Mouse (Mus musculus): ENCODE measurements around the gene Evi5.

Evi5 gene

GRCm38 (mm10) chr5:107874561-107875260 is at the start of gene Evi5:
Gene Evi5 (minus strand): TSS chr5:107875107.
- DNase-seq (ENCODE audit: low read depth): no peak

GRCm38 (mm10) chr5:107924564-107924963 is 49.7 kb upstream of the Evi5 start:
- DNase-seq (ENCODE audit: low read depth): no peak

DNA sequence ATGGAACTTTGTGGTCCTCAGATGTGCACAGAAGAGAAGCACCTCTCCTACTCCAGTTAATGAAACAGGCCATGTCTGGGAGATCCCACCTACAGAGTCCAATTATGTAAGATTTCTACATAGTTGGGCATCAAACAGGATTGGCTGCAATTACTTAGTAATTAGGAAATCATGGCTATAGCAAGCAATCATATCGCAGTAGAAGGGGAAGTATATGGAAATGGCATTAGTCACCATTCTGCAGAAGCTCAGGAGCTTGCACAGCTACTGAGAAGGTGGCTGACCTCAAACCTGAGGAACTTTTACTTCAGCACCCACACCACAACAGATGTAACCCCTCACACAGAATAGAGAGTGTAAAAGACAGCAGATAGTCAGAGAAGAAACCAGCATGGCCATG is 47.9 kb upstream of the Evi5 start:
- DNase-seq (ENCODE audit: low read depth): no peak

DNA sequence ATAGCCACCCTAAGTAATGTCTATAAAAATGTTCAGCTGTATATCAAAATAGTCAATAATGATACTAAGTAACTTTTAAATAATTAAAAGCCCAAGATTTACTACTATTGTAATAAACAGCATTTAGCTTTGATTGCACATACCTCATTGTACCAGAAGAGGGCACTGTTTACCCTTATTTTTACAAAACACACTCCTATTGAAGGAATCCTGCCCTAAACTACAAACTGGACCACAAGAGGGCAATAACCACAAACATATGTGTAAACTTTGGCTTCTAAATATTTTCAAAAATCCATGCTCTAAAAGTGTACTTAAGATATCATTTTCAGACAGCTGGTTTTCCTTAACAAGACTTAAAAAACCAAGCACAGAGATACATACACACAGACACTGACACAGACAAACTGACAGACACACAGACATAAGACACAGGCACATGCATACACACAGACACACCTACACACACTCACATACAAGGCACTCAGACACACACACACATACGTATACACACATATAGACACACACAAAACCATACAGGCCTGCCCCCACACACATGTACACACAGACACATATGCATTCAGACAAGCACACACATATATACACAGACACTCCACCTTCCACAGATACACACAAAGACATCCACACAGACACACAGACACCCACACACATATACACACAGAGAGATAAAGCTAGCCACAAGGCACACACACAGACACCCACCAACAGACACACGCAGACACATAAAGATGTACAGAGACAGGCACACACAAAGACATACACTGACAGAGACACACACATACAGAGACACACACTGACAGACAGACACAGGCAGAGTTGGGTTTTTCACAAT is 46.7 kb upstream of the Evi5 start:
- DNase-seq (ENCODE audit: low read depth): peak; percentile 90

DNA sequence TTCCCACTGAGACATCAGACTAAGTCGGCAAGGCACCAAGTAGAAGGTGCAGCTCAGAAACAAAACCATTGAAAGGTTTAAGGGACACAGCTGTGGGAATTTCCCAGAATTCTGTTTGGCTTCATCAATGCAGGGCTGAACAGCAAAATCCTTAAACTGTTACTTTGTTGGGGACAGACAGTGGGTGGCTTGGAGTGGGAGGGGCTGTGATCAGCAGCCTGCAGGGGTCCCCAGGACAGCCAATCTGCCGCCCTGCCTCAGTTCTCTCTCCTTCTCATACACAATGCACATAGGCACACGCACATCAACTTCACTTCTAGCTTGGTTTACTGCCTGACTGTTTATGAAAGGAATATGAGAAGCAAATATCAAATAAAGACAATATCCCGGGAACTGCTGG is 40.4 kb upstream of the Evi5 start:
- no peak for DNase-seq (ENCODE audit: low read depth)

DNA sequence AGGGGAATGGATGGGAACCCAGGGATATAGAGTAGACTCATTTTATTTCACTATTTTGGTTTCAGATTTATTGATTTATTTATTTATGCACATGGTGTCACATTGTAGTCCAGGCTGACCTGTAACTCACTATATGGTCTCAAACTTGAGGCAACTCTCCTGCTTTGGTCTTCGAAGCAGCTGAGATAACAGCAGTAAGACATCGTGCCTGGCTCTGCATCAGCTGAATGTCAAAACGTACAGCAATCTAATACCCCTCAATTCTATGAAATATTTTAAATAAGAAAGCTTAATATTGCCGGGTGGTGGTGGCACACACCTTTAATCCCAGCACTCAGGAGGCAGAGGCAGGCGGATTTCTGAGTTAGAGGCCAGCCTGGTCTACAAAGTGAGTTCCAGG is 36.1 kb upstream of the Evi5 start:
- no peak for DNase-seq (ENCODE audit: low read depth)

DNA sequence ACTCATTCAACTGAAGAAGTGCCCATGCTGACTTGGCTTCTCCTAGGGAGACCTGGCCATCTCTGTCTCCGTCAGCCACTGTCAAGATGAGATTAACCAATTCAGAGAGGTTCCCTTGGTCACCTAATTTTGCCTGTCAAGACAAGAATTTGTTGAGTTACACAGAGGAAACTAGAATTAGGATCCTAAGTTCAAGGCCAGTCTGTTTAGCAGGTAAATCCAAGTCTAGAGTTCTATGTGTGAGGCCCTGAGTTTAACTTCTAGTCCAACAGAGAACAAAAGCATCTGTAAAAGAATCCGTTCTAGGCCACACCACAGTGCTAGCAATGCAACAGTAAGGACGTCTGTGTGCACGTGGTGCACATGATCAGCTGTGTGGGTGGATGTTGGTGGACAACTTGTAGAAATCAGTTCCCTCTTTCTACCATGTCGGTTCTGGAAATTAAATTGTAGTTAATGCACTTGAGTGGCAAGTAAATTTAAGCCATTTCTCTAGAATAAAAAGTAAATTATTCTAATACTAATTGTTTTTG is 35.2 kb upstream of the Evi5 start:
- no peak for DNase-seq (ENCODE audit: low read depth)

GRCm38 (mm10) chr5:107909668-107910067 is 34.8 kb upstream of the Evi5 start:
- DNase-seq (ENCODE audit: low read depth): no peak

- no peak for DNase-seq (ENCODE audit: low read depth)
Observed at GRCm38 (mm10) chr5:107908514-107909110, 33.7 kb upstream of the Evi5 start.

GRCm38 (mm10) chr5:107904325-107904724 is 29.4 kb upstream of the Evi5 start:
- DNase-seq (ENCODE audit: low read depth): no peak

DNA sequence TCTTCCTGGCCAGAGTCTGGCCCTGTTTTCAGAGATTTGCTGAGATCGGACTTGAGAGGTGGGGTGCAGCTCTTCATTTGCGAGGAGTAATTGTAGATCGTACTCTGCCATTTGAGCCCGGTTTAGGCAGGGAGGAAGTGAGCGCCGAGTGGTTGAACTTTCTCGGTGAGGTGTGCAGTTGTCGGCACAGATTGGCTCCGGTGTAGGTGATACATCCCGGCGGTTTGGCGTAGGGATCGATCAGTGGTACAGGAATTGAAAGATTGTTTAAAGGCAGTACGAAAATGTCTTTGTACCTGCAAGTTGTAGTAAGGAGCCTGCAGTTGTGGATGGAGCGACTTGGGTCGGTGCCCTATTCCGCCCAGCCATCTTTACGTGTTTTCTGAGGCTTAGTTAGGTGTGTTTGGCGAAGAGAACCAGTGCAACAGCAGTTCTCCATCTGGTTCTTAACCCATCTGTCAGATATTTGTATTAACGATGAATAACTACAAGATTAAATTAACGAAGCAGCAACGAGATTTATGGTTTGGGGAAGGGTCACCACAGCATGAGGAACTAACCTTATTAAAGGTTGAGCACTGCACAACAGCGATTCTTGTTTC is 26.2 kb upstream of the Evi5 start:
- peak; percentile 84 for DNase-seq (ENCODE audit: low read depth)

DNA sequence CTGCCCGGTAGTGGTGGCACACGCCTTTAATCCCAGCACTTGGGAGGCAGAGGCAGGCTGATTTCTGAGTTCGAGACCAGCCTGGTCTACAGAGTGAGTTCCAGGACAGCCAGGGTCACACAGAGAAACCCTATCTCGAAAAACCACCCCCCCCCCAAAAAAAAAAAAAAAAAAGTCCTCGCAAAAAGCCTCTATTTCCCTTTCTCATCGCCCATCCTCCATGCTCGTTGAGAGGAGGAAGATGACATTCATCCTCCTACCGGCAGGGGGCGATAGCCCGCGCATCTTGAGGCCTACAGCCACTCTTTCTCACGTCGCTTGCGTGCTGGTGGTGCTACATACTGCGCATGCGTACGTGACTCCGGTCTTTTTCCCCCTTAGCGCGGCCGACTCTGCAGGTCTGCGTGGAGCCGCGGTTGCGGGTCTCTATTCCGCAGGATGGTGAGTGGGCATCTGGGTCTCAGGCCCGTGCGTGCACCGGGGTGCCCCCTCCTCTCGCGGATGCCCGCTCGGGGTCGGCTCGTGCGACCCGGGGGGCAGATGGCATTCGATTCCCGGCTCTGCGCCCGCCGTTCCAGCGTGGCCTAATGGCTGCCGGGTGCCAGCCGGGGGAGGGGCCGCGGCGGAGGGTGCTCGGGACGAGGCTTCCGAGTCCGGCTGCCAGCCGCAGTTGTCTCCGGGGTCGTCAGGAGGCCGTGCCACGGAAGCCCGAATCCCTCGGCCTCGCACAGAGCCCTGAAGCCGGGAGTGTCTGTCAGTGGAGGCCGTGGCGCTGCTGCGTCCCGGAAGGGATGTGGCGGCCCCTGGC is 25.5 kb upstream of the Evi5 start, which contains the start of gene Rpl5:
Gene Rpl5, plus strand, starts transcription at position 297 of the 808 bp plus-strand sequence.
- peak; percentile 98 for DNase-seq (ENCODE audit: low read depth)

- DNase-seq (ENCODE audit: low read depth): no peak
Observed at GRCm38 (mm10) chr5:107896265-107896664, 21.4 kb upstream of the Evi5 start.

GRCm38 (mm10) chr5:107894676-107895075 is 19.8 kb upstream of the Evi5 start:
- no peak for DNase-seq (ENCODE audit: low read depth)

DNA sequence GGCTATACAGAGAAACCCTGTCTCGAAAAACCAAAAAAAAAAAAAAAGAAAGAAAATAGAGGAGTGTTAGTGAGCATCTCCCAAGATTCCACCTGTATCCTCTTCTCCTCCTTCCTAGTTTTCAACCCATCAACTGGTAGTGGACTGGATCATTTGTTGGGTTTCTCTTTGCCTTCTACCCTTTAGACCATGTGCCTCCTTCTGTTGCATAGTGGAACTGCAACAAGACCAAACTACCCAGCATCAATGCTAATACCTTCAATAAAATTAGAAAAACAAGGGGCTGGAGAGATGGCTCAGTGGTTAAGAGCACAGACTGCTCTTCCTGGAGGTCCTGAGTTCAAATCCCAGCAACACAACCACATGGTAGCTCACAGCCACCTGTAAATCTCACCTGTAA is 16.6 kb upstream of the Evi5 start:
- DNase-seq (ENCODE audit: low read depth): peak; percentile 58

GRCm38 (mm10) chr5:107889994-107890888 is 15.3 kb upstream of the Evi5 start:
- no peak for DNase-seq (ENCODE audit: low read depth)

DNA sequence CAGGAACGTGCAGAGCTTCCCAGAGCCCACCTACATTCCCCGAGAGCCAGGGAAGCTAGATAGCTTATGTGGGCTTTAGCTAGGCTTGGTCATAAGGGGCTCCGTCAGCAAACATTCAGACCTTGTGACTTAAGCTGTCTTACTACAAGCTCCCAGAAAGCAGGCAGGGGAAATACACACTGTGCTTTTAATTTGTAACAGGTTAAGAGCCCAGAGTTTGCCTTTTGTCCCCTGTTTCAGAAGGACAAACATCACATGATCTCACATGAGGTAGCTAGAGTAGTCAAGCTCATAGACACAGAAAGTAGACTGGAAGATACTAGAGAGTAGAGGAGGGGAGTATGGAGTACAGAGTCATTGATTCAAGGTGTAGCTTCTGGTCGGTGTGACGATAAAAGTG is 5.8 kb upstream of the Evi5 start:
- no peak for DNase-seq (ENCODE audit: low read depth)

DNA sequence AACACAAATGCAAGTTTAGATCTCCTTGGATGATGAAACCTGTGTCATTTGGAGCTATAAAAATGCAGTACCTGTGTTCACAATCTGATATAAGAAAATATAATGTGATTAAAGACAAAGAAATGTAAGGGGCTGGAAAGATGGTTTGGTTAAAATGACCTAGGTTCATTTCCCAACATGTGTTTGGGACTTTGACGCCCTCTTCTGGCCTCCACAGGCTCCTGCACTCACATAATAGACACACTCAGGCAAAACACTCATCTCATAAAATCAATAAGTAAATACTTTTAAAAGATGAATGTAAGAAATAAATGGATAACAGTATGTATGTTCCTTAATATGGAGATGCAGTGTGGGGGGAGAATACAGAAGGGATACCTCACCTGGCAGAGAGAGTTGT is 2.1 kb upstream of the Evi5 start:
- no peak for DNase-seq (ENCODE audit: low read depth)

DNA sequence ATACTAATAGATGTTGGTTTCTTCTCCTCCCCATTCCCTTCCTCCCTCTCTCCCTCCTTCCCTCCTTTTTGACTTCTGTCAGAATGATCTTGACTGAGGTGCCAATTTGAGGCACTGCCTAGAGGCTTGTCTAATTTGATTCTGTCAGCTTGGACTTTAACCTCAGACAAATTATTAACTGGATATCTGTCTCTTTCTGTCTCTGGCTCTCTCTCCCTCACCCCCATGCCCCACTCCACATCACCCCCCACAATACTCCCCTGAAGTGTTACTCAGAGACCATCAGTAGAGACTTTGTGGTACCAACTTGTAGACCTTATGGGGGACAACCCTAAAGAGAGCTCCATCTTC is 329 bp upstream of the Evi5 start:
- DNase-seq (ENCODE audit: low read depth): no peak

DNA sequence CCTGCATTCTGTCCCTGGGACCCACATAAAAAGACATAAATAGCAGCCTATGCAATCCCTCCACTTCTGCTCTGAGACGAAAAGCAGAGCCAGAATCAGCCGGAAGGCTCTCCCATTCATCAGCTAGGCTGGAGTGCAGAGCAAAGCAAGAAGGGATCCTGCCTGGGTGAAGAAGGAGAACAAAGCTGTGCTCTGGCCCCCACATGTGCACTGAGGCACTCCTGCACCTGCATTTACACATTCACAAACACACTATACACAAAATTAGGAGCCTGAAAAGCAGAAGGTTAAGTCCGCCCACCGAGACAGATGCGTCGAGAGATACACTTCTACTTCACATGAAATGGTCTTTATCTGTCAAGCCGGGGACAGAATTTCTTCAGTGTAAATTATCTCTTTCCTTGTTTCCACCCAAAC is 1.0 kb downstream of the Evi5 start:
- DNase-seq (ENCODE audit: low read depth): no peak
